Mouse (Mus musculus) gastrocnemius, adult 2 months (tissue): ENCODE measurements around the gene Tango6. TPM values are rescaled to one million over a fixed set of nuclear protein-coding genes. Genes with fewer than 3 reads are reported as not detected.

Experiments
- DNase-seq: peaks from one replicate; pipeline ENCODE4 v3.0.0; 2022
- H3K27ac ChIP-seq: fragments of 200-600 bp; 2 replicates; pipeline ENCODE4 v1.8.1; 2022; ENCODE audit warnings: mild to moderate bottlenecking
- H3K4me3 ChIP-seq: fragments of 200-600 bp; 2 replicates; pipeline ENCODE4 v1.8.1; 2022; ENCODE audit warnings: mild to moderate bottlenecking, moderate library complexity
- CTCF ChIP-seq: fragments of 200-600 bp; IDR thresholded peaks from 2 replicates; pipeline ENCODE4 v1.8.1; 2022; ENCODE audit warnings: antibody characterized with exemption, mild to moderate bottlenecking, moderate library complexity
- intact Hi-C: fragments of 180-260 bp; cut with DNase I; formaldehyde crosslinking; loops from one replicate; pipeline ENCODE4 v1.15.1; 2025
- total RNA-seq, 2 experiments: library from RNA; stranded (reverse); gene quantifications; 2 replicates each; pipeline ENCODE4 v1.2.3; 2021

Tango6 gene
- total RNA-seq, 2 experiments from 2014 or later = 12.2 to 12.7 TPM

DNA sequence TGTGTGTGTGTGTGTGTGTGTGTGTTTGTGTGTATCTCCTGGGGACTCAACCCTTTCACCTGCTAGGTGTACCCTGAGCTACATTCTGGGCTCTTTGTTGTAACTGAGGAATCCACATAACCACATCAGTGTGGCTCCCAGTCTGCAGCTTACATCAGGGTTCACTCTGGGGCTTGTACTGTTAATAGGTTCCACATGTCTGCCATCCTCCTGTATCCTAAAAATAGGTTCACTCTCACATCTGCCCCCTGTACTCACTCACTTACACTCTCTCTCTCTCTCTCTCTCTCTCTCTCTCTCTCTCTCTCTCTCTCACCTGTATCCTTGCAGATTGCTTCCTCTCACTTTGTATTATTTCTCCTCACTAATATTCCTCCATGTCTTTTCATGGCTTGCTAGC, 51.4 kb downstream of the Tango6 start:
- intact Hi-C loops = loop anchor here (5.0 kb wide), 1 partner anchor 38 kb away; no protein-coding TSS in a partner anchor
- no peak overlapping the region for H3K4me3 ChIP-seq
- TF ChIP-seq CTCF = no peak
- no peak for DNase-seq
- peak overlapping the region; percentile 92 for H3K27ac ChIP-seq

DNA sequence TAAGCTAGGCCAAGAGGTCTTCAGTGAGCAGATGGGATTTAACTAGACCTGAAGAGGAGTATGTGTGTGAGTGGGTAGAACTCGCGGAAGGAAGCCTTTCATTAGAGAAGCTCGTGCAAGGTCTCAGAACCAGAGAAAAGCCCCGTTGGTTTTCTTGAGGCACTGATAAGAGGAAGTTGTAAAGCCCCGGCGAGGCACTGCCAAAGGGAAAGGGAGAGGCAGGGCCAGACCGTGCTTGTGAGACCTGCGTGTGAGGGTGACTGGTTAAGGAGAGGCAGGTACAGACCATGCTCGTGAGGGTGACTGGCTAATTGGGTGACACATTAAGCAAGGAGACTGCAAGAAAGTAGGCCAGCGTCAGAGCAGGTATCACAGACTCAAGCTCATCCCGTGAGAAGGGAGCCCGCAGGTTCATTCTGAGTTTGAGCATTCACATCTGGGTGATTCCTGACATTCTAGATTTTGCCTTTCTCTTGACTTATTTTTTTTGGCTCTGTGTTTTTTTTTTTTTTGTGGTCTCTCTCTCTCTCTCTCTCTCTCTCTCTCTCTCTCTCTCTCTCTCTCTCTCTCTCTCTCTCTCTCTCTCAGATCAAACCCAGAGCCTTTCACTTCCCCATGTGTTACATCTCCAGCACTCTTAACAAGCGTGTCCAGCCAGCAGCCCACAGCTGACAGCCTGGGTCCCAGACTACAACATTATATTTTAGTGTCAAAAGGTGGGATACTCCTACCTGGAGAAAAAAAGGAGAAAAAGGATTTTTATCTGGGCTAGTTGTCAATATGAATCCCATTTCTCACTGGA, 54.2 kb downstream of the Tango6 start:
- TF ChIP-seq CTCF = no peak
- H3K4me3 ChIP-seq = no peak overlapping the region
- DNase-seq = no peak
- intact Hi-C loops = no loop called here
- peak overlapping the region; percentile 13; the same call in 1 of the 2 replicates for H3K27ac ChIP-seq

DNA sequence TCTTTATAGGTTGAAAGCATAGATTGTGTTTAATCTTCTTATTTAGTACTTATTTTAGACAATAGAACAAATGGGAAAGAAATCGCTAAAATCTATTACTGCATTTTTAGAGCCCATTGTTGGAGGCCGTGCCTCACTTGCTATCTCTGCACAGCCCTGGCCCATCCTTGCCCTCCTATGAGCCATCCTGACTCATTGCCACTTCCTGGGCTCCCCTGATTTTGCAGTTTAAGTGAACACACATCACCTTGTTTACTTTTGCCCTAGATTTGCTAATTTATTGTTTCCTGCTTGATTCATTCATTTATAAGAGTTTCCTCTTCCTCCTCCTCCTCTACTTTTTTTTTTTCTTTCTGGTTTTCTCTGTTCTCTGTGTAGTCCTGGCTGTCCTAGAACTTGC, 55.0 kb downstream of the Tango6 start:
- intact Hi-C loops = no loop called here
- no peak overlapping the region for H3K4me3 ChIP-seq
- TF ChIP-seq CTCF = no peak
- no peak overlapping the region for H3K27ac ChIP-seq
- DNase-seq = no peak

DNA sequence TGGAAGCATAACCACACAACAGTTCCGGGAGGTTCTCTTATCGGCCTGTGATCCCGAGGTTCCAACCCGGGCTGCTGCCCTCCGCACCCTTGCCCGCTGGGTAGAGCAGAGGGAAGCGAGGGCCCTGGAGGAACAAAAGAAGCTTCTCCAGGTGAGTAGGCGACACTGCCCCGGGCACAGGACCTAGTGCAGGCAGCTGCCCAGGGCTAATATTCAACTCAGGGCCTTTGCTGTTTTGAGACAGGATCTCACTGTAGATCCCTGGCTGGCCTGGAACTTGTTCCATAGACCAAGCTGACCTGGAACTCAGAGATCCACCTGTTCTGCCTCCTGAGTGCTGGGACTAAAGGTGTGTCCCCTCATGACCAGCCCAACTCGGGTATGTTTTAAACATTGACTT, 59.5 kb downstream of the Tango6 start:
- DNase-seq = no peak
- Histone ChIP-seq H3K27ac (no peak overlapping the region), H3K4me3 (no peak overlapping the region)
- intact Hi-C loops = no loop called here
- no peak for TF ChIP-seq CTCF

DNA sequence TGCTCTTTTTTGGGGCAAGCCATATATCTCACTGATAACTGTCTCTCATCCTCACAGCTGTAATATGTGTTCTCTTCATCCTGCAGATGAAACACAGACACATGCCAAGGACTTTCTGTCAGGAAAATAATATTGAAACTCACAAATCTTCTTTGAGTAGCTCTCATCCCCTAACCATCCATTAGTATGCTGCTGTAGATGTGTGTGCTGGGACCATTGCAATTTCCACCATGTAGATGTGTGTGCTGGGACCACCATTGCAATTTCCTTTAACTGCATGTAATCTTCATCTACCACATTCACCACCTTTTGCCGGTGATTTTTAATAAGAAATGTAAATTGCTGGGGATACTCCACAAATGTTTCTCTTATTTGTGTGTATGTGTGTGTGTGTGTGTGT, 60.5 kb downstream of the Tango6 start:
- intact Hi-C loops = no loop called here
- Histone ChIP-seq H3K27ac (no peak overlapping the region), H3K4me3 (no peak overlapping the region)
- no peak for DNase-seq
- TF ChIP-seq CTCF = no peak

DNA sequence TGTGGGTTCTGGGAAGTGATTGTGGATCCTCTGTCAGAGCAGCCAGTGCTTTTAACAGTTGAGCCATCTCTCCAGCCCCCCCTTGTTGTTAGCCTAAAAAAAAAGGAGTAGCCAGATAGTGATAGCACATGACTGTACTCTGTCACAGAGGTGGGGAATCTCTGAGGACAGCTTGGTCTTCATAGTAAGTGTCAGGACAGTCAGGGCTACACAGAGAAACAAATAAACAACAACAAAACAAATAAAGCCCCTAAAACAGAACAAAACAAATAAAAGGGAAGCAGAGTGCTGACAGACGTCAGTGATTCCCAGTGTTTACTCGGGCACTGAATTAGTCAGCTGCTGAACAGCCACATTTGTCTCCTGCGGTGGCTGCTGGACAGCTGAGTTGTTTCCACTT, 70.6 kb downstream of the Tango6 start:
- no peak for DNase-seq
- intact Hi-C loops = no loop called here
- no peak for TF ChIP-seq CTCF

DNA sequence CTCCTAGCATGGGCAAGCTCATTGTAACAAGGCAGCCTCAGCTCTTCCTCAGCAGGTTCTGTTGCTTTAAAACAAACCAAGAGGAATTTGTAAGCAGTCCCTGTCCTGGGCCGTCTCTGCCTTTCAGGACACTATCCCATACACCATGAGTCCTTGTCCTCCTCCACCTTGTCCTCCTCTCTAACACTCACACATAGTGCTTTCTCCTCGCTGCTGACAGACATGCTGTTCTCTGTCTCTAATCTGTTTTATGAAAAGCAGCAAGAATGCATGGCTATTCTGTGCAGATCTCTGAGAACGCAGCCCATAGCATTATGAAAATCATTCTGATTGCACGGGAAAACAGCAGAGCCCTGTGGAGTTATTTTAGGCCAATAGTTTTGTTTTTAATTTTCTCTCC, 78.4 kb downstream of the Tango6 start:
- TF ChIP-seq CTCF = no peak
- intact Hi-C loops = no loop called here
- Histone ChIP-seq H3K4me3 (no peak overlapping the region), H3K27ac (no peak overlapping the region)
- no peak for DNase-seq

More for the DNA sequence above, 70.6 kb downstream of the Tango6 start:
- Histone ChIP-seq H3K27ac (no peak overlapping the region; the same call in 1 of the 2 replicates), H3K4me3 (no peak overlapping the region)

DNA sequence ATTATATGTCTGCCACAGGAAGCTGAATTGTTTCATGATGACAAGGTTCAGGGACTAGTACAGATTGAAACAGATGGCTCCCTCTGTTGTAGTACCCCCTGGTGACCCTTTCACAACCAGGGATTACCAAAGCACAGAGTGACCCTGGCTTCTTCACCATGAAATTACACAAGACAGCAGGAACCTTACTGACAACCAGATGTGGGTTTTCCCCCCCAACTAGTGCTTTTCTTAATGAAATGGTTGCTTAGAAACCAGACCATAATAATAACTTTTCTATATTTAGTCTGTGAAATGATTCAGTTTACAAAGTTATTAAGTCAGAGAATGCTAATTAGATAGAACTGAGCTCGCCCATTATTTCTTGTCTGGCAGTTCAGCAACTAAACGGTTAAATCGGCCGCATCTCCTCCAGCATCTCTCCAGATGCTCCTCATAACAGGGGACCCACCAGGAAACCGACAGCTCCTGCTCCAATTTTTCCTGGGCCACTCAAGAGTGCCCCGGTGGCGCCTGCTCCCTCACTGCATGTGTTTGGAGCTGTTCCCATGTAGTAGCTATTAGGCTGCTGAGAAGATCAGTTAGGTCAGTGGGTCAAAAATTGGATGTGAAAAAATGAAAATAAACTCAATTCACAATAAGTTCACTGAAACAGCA, 79.1 kb downstream of the Tango6 start:
- no peak for TF ChIP-seq CTCF
- intact Hi-C loops = no loop called here
- no peak for DNase-seq
- Histone ChIP-seq H3K27ac (no peak overlapping the region), H3K4me3 (no peak overlapping the region)

DNA sequence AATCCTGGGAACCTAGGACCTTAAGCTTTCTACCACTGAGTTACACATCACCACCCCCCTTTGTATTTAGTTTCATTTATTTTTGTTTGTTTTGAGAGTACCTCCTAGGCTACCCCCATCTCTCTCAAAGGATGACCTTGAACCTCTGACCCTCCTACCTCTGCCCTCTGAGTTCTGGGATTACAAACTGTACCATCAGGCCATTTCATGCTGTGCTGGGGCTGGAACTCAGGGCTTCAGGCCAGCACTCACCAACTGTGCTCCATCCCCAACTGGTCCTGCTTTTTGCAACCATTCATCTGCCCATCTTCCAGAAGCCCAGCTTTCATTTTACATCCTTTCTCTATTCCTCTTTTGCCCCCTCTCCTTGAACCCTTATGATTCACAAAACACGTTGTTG, 81.7 kb downstream of the Tango6 start:
- no peak for TF ChIP-seq CTCF
- H3K4me3 ChIP-seq = no peak overlapping the region
- intact Hi-C loops = no loop called here

DNA sequence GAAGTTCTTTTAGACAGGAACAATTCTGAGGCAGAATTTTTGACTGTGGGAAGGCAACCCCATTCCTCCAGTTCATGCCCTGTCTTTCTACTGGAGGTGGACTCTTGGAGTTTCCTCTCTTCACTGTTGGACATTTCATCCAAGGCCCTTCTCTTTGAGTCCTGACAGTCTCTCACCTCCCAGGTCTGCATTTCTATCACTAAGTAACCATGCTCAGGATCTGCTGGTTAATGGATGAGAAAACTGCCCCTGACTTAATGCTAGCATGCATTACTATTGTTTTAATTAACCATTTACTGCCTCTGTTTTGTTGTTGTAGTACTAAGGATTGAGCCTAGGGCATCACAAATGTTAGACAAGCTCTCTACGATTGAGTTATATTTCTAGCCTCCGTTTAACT, 82.7 kb downstream of the Tango6 start:
- TF ChIP-seq CTCF = no peak

More for the DNA sequence above, 81.7 kb downstream of the Tango6 start:
- no peak overlapping the region for H3K27ac ChIP-seq
- no peak for DNase-seq

DNA sequence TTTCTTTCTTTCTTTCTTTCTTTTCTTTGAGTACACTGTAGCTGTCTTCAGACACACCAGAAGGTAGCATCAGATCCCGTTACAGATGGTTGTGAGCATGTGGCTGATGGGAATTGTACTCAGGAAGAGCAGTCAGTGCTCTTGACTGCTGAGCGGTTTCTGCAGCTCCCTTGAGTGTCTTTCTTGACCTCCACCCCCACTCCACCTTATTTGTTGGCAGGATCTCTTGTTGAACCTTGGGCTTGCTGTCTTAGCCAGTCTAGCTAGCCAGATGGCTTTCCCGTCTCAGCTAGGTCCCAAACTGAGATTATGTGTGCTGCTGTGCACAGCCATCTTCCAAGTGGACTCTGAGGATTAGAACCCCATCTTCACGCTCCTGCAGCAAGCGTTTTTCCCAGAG, 83.9 kb downstream of the Tango6 start:
- H3K27ac ChIP-seq = no peak overlapping the region
- no peak for DNase-seq
- intact Hi-C loops = no loop called here
- no peak for TF ChIP-seq CTCF
- no peak overlapping the region for H3K4me3 ChIP-seq

More for the DNA sequence above, 82.7 kb downstream of the Tango6 start:
- no peak for DNase-seq
- intact Hi-C loops = no loop called here
- Histone ChIP-seq H3K4me3 (no peak overlapping the region), H3K27ac (no peak overlapping the region)

DNA sequence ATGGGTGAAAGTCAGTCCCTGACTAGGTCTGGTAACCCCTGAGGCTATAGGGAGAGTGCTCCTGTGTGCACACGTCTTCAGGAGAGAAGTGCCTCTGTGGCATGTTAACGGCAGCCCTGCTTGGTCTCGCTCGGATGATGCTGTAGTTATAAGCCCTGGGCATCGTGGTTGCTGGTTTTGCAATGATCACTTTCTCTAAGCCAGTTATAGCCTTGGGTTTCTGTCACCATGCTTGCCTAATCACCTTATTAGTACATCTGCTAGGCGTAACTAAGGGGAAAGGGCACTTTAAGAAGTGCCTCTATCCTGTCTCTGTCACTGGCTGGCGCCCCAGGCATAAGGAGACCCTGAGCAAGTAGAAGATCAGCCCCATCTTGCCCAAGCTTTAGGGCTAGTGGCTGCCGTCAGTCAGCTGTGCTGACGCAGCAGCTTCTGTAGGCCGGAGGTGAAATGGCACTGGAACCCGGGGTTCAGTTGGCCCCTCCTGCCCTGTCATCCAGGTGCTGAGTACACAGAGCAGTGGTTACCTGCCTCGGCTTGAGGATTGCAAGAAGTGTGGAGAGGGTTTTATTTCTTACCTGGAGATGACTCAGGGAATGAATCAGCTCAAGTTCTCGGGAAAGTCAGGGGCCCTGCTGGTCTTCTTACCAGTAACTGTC, 86.4 kb downstream of the Tango6 start:
- intact Hi-C loops = no loop called here
- no peak for TF ChIP-seq CTCF
- Histone ChIP-seq H3K27ac (no peak overlapping the region), H3K4me3 (no peak overlapping the region)
- no peak for DNase-seq

DNA sequence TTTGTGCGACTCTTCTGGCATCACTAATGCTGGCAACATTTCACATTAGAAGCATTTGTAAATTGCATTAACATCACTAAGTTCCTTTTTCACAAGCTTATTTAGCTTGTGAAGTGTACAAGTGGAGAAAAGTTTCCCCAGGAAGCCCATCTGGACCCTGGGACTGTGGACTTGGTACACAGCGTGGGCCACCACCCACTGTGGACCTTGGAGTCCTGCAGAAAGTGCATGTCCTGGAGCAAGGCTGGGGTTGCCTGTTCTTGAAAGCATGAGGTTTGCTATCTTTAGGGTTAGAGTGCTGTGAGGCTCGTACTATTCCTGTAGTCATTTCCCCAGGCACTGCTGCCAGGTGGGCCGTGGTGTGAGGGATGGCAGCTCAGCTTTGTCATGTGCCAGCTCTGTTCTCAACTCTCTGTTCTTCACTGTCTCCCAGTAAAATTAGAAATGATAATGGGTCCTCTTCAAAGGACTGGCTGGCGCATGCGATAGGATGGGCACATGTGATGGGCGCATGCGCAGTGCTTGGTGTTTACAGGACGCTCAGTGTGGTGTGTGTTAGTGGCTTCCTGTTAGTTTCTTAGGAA, 87.8 kb downstream of the Tango6 start:
- peak; percentile 33 for DNase-seq
- no peak for TF ChIP-seq CTCF
- H3K4me3 ChIP-seq = no peak overlapping the region
- intact Hi-C loops = loop anchor here (5.0 kb wide), 1 partner anchor 38 kb away; no protein-coding TSS in a partner anchor
- H3K27ac ChIP-seq = peak overlapping the region; percentile 58
